Mouse (Mus musculus) ES-E14 (cell line): ENCODE data around the gene Hist1h3h.
"Not testable (repeated sequence)": the region's sequence is repeated elsewhere in the genome, so short reads cannot be mapped to it uniquely, and the experiment has no call there.

Experiments used
- CHD2 ChIP-seq: IDR thresholded peaks from 2 replicates; pipeline ENCODE4 v1.6.1; 2014; ENCODE audit warnings: mild to moderate bottlenecking, low read depth, low read length, inconsistent platforms
- MAFK ChIP-seq: IDR thresholded peaks from 2 replicates; pipeline ENCODE4 v1.6.1; 2014; ENCODE audit warnings: mild to moderate bottlenecking, low read depth, low read length, inconsistent platforms; ENCODE audit not compliant: insufficient read depth
- ZC3H11A ChIP-seq: IDR thresholded peaks from 2 replicates; pipeline ENCODE4 v1.6.1; 2012; ENCODE audit warnings: low read depth, mild to moderate bottlenecking, inconsistent platforms, low read length, borderline replicate concordance
- ZNF384 ChIP-seq: IDR thresholded peaks from 2 replicates; pipeline ENCODE4 v1.6.1; 2012; ENCODE audit warnings: low read depth, low read length, inconsistent platforms

- not testable (repeated sequence) for TF ChIP-seq MAFK, ZNF384, ZC3H11A
- TF ChIP-seq CHD2 = peak; percentile 43
These were observed at the start of gene Hist1h3h for GRCm38 (mm10) chr13:21717397-21718357.
